Mouse (Mus musculus) liver, embryonic 11.5 days (tissue): ENCODE measurements around the gene Cc2d2b. TPM values are rescaled to one million over a fixed set of nuclear protein-coding genes. Genes with fewer than 3 reads are reported as not detected.

Experiments used
- ATAC-seq: fragments of 200-750 bp; cut with Nextera tagmentation; replicated peaks from 2 replicates; pipeline ENCODE4 v1.8.0; 2017; ENCODE audit warnings: moderate number of reproducible peaks, mild to moderate bottlenecking, moderate TSS enrichment, moderate library complexity; ENCODE audit not compliant: low FRiP score
- DNase-seq: peaks from one replicate; pipeline ENCODE4 v3.0.0-alpha.2; 2017; ENCODE audit warnings: low spot score
- H3K27ac ChIP-seq: fragments of 300-500 bp; sonication (generic); 2 replicates; pipeline ENCODE4 v1.5.1; 2014; ENCODE audit warnings: mild to moderate bottlenecking, low read depth, low read length, control low read depth
- H3K27me3 ChIP-seq: fragments of 300-500 bp; sonication (generic); replicated peaks from 2 replicates; pipeline ENCODE4 v1.6.1; 2014; ENCODE audit warnings: low read length, mixed read lengths; ENCODE audit not compliant: control insufficient read depth, insufficient read depth
- H3K36me3 ChIP-seq: fragments of 300-500 bp; sonication (generic); 2 replicates; pipeline ENCODE4 v1.6.1; 2014; ENCODE audit warnings: mild to moderate bottlenecking, low read length, moderate library complexity, mixed read lengths; ENCODE audit not compliant: control insufficient read depth, insufficient read depth
- H3K4me1 ChIP-seq: fragments of 300-500 bp; sonication (generic); replicated peaks from 2 replicates; pipeline ENCODE4 v1.6.1; 2014; ENCODE audit warnings: low read length, mixed read lengths; ENCODE audit not compliant: control insufficient read depth, insufficient read depth
- H3K4me2 ChIP-seq: fragments of 300-500 bp; sonication (generic); 2 replicates; pipeline ENCODE4 v1.6.1; 2014; ENCODE audit warnings: mild to moderate bottlenecking, control low read depth, moderate library complexity
- H3K4me3 ChIP-seq: fragments of 300-500 bp; sonication (generic); 2 replicates; pipeline ENCODE4 v1.5.1; 2014; ENCODE audit warnings: low read depth, low read length, control low read depth
- H3K9ac ChIP-seq: fragments of 300-500 bp; sonication (generic); 2 replicates; pipeline ENCODE4 v1.6.1; 2014; ENCODE audit warnings: low read depth, low read length, control low read depth
- H3K9me3 ChIP-seq: fragments of 300-500 bp; sonication (generic); 2 replicates; pipeline ENCODE4 v1.6.1; 2016; ENCODE audit warnings: low read length, inconsistent platforms, mixed read lengths; ENCODE audit not compliant: control insufficient read depth
- WGBS: fragments of 180-500 bp; shearing (Covaris S2); extraction: QIAGEN DNeasy Blood & Tissue Kit; methylation state at CpG from one replicate; pipeline ENCODE4 v1.1.7; 2014; 5-methylcytosine and 5-hydroxymethylcytosine counted together
- polyA plus RNA-seq: library from polyadenylated mRNA; unstranded; fragments of >200 nt; fragmentation: Nextera tagmentation; extraction: Ambion mirVana; gene quantifications from 2 replicates; pipeline ENCODE4 v1.2.1, GENCODE M21; 2014

Gene Cc2d2b
- polyA plus RNA-seq, 1 experiment from 2014 or later: 3.6 TPM

- Histone ChIP-seq H3K27ac (no peak overlapping the region), H3K36me3 (peaks cover 4% of the 10 kb centered on the region), H3K4me1 (peaks cover 16% of the 10 kb centered on the region), H3K9me3 (no peaks in the 10 kb centered on the region), H3K4me2 (peak overlapping the region; percentile 93), H3K9ac (peak overlapping the region; percentile 93), H3K4me3 (peak overlapping the region; percentile 93), H3K27me3 (no peaks in the 10 kb centered on the region)
- DNase-seq: no peak
- no peak for ATAC-seq
- WGBS: 18% methylated on average over 5 of the region's 5 CpGs
Measured at GRCm38 (mm10) chr19:40832361-40832760, 83.8 kb downstream of the Cc2d2b start.

- Histone ChIP-seq H3K36me3 (peaks cover 16% of the 10 kb centered on the region), H3K4me3 (no peak overlapping the region), H3K4me2 (no peak overlapping the region), H3K27me3 (no peaks in the 10 kb centered on the region), H3K9ac (no peak overlapping the region), H3K9me3 (no peaks in the 10 kb centered on the region), H3K4me1 (peaks cover 16% of the 10 kb centered on the region), H3K27ac (no peak overlapping the region)
- ATAC-seq (no peak), DNase-seq (no peak)
- 91% methylated on average over 6 of the region's 6 CpGs for WGBS
Measured at GRCm38 (mm10) chr19:40834436-40834835, 85.9 kb downstream of the Cc2d2b start.

- Histone ChIP-seq H3K9me3 (no peaks in the 10 kb centered on the region), H3K4me3 (no peak overlapping the region), H3K9ac (no peak overlapping the region), H3K36me3 (peaks cover 20% of the 10 kb centered on the region), H3K27ac (no peak overlapping the region), H3K27me3 (no peaks in the 10 kb centered on the region), H3K4me2 (no peak overlapping the region), H3K4me1 (peaks cover 5% of the 10 kb centered on the region)
- no peak for ATAC-seq
- DNase-seq: no peak
- 83% methylated on average over 7 of the region's 7 CpGs for WGBS
Measured at GRCm38 (mm10) chr19:40838205-40838604, 89.7 kb downstream of the Cc2d2b start.

GRCm38 (mm10) chr19:40840303-40840702 lies 91.8 kb downstream of the Cc2d2b start:
- Histone ChIP-seq H3K9me3 (no peaks in the 10 kb centered on the region), H3K4me1 (no peaks in the 10 kb centered on the region; the same call in 1 of the 2 replicates), H3K9ac (no peak overlapping the region), H3K36me3 (peaks cover 27% of the 10 kb centered on the region), H3K4me2 (no peak overlapping the region), H3K27me3 (no peaks in the 10 kb centered on the region), H3K27ac (no peak overlapping the region), H3K4me3 (no peak overlapping the region)
- ATAC-seq (no peak), DNase-seq (no peak)
- 62% methylated on average over 6 of the region's 6 CpGs for WGBS

- H3K4me1 ChIP-seq: no peaks in the 10 kb centered on the region; the same call in 1 of the 2 replicates
- no peak overlapping the region for H3K9ac ChIP-seq
- H3K9me3 ChIP-seq: no peaks in the 10 kb centered on the region
- no peak overlapping the region for H3K27ac ChIP-seq
- no peak overlapping the region for H3K4me2 ChIP-seq
- peaks cover 33% of the 10 kb centered on the region for H3K36me3 ChIP-seq
- H3K4me3 ChIP-seq: no peak overlapping the region
- DNase-seq: no peak
- WGBS: 87% methylated on average over 6 of the region's 6 CpGs
- ATAC-seq: no peak
- no peaks in the 10 kb centered on the region for H3K27me3 ChIP-seq
Measured at GRCm38 (mm10) chr19:40841083-40841482, 92.5 kb downstream of the Cc2d2b start.

- no peaks in the 10 kb centered on the region; the same call in 1 of the 2 replicates for H3K4me1 ChIP-seq
- ATAC-seq: no peak
- no peak overlapping the region for H3K9ac ChIP-seq
- H3K27me3 ChIP-seq: no peaks in the 10 kb centered on the region
- no peak for DNase-seq
- no peak overlapping the region for H3K27ac ChIP-seq
- H3K9me3 ChIP-seq: no peaks in the 10 kb centered on the region
- H3K4me3 ChIP-seq: no peak overlapping the region
- peaks cover 35% of the 10 kb centered on the region for H3K36me3 ChIP-seq
- no peak overlapping the region for H3K4me2 ChIP-seq
- 88% methylated on average over 13 of the region's 13 CpGs for WGBS
Measured at GRCm38 (mm10) chr19:40841593-40841992, 93.0 kb downstream of the Cc2d2b start.

GRCm38 (mm10) chr19:40844731-40845130 lies 96.2 kb downstream of the Cc2d2b start:
- no peak for ATAC-seq
- Histone ChIP-seq H3K4me2 (no peak overlapping the region), H3K36me3 (peaks cover 26% of the 10 kb centered on the region), H3K9ac (no peak overlapping the region), H3K27ac (no peak overlapping the region), H3K27me3 (no peaks in the 10 kb centered on the region), H3K9me3 (no peaks in the 10 kb centered on the region), H3K4me1 (no peaks in the 10 kb centered on the region; the same call in 1 of the 2 replicates), H3K4me3 (no peak overlapping the region)
- WGBS: 91% methylated on average over 13 of the region's 13 CpGs
- DNase-seq: no peak

- Histone ChIP-seq H3K27me3 (no peaks in the 10 kb centered on the region), H3K4me2 (no peak overlapping the region), H3K4me3 (no peak overlapping the region), H3K27ac (no peak overlapping the region), H3K36me3 (peaks cover 22% of the 10 kb centered on the region), H3K4me1 (no peaks in the 10 kb centered on the region), H3K9me3 (no peaks in the 10 kb centered on the region), H3K9ac (no peak overlapping the region)
- DNase-seq (no peak), ATAC-seq (no peak)
- WGBS: 83% methylated on average over 12 of the region's 12 CpGs
Measured at GRCm38 (mm10) chr19:40849391-40849790, 100.8 kb downstream of the Cc2d2b start.

GRCm38 (mm10) chr19:40859555-40859954 lies 111.0 kb downstream of the Cc2d2b start:
- Histone ChIP-seq H3K27me3 (no peaks in the 10 kb centered on the region), H3K27ac (no peak overlapping the region), H3K9ac (no peak overlapping the region), H3K36me3 (no peaks in the 10 kb centered on the region), H3K4me2 (no peak overlapping the region), H3K9me3 (no peaks in the 10 kb centered on the region), H3K4me1 (no peaks in the 10 kb centered on the region), H3K4me3 (no peak overlapping the region)
- DNase-seq (no peak), ATAC-seq (no peak)
- 50% methylated on average over 4 of the region's 4 CpGs for WGBS
